Mouse (Mus musculus) lung, postnatal 25 days (tissue): ENCODE data around the gene Cask.

Experiments used
- DNase-seq: peaks from one replicate; pipeline ENCODE4 v3.0.0; 2022; ENCODE audit warnings: low spot score

The Cask gene

DNA sequence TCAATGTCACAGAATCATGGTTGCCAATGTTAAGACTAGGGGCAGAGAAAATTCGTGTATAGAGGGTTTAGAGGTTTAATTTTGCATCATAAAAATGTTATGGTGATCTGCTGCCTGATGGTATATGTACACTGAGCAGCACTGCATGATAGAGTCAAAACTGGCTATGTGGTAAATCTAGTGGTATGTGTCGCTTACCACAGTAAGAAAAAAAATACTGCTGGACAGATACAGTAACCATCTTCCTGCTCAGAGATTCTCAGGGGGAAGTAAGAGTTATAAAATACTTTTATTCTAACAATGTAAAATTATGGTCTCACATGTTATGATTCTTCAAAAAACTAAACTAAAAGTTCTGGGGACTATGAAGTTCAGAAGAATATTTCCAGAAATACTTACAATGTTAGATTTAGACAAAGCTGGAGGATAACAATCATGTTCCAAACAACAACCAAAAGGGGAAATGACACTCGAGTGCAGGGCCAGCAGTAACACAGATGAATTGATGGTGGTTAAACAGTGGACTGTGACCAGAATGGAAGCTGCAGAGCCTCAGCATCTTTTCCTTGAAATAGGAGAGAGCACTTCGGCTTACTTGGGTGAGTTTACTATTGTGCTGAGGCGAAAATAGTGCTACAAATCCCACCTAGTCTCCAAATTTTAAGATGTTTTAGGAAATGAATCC, 219.4 kb downstream of the Cask start, which contains the start of gene Gpr34:
TSS of gene Gpr34 (plus strand) at position 491 of the 685 bp plus-strand sequence.
- no peak for DNase-seq

DNA sequence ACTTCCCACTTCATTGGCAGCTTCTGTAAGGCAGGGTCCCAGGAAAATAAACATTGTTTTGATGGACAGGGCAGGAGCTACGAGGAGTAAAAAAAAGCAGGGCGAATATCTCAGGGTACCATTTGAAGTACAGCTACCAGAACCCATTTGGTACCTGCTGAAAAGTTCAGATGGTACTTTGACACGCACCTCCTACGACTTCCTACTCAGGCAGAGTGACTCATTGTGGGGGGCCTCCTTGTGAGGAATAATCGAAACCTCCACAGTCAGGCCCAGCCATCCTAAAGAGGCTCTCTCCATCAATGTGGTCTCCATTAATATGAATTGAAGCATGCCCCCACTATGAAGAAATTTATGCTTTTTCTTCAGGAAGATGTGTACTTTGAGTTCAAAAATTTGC, 228.5 kb downstream of the Cask start:
- no peak for DNase-seq

DNA sequence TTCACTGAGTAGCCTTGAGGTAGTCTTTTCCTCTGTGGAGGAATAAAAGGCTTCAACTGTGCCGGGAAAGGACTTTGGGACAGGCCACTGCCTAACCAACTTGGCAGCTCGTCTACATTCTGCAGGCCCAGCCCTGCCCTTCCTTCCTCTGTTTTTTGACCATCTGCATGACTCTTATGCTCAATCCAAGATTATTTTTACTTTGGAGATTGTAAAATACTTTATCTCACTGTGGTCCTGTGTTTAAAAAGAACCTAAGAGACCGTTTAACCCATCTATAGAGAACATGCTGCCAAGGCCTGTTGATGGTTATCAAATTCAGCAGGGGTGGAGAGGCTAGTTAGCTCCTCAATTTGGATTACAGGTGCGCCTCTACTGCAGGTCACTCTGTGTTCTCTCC, 229.7 kb downstream of the Cask start:
- no peak for DNase-seq

DNA sequence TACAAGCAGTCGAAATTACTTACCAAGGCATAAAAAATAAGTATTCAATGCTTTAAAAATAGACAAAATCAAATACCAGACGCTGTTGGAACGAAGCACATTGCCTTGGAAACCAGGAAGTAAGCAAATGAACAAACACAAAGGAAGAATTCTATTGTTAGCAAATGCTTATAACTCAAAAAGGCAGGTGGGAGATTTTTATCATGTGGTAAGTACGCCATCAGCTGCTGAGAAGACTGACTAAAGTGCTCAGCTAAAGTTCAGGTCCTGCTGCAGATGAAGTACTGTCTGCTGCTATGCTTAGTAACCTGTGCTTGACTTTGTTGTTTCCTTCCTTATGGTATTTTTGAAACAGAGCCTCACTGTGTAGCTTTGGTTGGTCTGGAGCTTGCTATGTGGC, 232.7 kb downstream of the Cask start:
- DNase-seq, result peak; percentile 14

DNA sequence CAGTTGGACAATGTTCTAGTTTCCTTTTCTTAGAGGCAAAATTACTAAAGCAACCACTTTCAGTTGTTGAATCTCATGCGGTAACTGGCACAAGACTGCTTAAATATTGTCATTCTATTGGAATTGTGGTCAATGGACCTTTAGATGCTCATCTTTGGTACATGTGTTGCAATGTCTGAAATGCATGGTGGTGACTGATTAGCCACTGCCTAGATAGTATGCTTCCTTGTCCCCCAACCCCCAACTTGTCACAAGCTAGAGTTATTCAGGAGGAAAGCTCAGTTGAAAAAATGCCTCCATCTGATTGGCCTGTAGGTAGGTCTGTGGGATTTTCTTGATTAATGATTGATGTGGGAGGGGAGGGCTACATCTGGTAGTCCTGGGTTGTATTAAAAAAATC, 233.9 kb downstream of the Cask start:
- DNase-seq, result no peak

DNA sequence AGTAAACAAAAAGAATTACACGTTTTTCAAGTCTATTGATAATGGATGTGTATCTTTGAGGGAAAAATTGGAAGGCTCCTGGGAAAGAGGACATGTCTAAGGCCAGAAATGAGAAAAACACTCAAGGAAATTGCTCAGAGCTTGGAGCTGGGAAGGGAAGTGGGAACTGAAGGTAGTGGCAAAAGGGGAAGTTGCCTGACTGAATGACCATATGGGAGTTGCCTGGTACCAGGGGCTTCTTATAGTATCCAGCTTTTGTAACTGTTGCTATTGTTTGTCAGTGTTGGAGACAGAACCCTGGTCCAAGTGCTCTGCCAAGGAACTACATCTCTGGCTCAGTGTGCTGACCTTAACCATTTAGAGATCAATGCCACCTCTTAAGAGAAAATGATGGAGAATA, 234.4 kb downstream of the Cask start:
- DNase-seq, result no peak

DNA sequence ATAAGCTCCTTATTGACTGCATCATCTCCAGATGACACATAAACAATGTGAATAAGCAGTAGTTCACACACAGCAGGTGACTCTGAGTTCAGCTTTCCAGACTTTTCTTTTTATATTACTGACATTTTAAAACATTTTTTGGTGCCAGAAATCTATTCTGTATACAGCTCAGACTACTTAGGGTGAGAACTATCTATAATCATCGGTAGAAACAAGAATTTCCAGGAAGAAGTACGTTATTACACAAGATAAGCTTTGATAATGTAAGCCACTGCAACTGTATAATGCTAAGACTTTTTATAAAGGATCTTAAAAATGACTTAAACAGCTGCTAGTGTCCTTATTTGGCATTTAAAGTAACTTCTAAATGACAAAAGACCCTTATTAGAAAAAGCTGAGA, 239.1 kb downstream of the Cask start:
- no peak for DNase-seq

DNA sequence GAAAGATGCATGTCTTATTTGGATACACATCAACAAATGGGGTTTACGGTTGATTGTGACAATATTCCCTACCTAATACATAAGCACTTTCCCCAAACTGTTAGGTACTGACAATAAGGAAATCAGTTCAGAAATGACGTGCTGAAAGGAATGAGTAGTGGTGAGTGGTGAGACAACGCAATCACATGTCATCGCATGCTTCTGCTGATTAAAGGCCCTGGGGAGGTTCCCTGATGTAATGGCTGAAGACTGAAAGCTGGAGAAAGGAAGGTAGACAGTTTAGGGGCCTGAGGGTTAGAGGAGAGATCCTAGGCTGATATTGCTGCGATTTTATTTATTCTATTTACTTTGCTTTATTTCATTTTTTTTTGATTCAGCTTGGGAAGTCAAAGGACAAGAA, 240.1 kb downstream of the Cask start:
- DNase-seq, result no peak

DNA sequence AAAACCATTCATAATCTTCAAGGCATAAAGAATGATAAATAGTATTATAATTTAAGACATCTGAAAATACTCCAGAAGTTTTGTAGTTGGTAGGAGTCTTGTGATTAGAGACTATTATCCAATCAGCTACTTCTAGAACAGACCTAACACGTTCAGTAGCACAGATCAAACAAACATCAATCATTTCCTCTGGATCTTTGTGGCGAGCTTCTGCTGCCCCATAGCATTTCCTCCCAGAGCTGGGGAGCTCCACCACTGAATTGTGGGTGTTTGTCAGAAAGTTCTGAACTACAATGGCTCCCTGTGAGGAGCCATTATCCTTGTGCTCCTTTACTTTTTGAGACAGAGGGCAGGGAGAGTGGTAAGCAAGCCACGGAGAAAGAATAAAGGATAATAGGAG, 243.4 kb downstream of the Cask start:
- DNase-seq, result no peak

DNA sequence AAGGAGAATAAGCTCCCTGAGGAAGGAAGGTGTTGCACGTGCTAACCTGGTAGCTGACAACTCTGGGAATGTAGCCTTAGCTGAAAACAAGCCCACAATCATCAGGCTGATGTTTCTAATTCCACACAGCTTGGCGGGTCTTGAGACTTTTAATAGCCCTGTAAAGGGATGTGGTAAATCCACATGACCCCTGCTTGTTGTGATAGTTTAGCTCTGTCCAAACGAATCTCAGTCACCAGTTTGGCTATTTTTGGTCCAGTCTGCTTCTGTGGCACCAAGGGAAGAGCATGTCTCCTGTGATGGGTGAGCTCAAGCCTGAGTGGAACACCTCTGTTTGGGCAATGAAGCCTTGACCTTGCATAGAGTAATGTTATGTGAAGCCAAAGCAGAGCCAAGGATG, 244.4 kb downstream of the Cask start:
- no peak for DNase-seq

DNA sequence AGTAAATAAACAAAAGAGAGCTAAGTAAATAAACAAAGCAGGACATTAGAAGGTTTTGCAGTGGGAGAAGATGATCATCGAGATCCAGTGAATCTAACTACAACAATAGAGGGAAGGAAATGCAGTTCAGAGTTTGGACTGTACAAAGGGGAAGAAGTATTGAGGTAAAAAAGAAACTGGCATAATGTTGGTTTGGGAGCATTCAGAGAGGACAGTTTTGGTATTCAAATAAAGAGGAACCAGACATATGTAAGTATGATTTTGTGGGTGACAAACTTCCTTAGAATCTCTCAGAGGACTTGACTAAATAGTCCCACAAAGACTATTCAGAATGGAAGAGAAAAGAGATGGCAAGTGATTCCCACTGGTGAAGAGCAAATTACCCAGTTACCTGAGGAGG, 251.2 kb downstream of the Cask start:
- no peak for DNase-seq

DNA sequence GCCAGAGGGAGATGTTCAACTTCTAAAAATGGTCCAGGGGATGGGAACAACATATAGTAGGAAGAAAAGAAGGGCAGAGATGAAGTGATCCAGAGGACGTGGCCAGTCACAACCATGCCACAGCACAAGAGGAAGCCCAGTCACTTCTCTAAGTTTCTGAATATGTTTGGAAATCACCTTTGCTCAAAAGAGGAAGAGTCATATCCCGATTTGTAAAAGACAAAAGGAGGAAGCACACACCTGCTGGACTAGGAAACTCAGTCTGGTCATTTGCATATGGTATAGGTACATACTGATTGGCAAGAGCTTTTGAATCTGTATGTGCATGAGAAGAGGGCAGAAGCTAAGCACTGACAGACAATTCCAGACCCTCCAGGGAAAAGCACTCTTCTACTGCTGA, 251.8 kb downstream of the Cask start:
- DNase-seq, result no peak

DNA sequence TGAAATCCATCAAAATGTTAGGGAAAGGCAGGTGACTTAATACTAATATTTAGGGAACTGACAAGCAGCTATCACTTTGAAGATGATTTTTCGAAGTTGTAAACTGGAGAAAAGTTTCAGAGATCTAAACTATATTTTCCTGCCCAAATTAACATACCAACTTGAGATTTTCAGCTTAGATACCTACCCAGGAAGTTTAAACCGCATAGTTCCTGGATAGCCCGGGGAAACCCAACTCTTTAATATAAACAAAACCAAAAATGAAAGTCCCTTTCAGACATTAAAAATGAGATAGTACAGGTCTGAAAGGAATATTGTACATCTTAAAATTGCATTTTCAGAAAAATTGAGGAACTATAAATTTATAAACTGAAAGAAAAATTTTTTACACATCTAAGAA, 273.5 kb downstream of the Cask start:
- DNase-seq, result no peak

DNA sequence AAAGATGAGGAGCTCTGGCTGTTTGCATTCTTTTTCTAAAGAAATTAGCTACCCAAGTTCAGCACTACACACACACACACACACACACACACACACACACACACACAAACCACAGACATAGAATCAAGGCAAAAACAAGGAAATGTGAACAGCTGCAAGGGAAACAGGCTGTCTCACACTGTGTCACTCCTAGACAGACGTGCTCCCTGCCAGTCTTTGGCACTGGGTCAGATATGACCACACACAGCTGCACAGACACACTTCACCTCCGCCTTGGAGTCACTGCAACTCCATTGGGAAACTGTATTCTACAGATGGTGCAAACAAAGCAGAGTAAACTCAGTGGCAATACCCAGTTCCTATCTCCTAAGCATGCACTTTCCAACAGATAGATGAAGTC, 274.6 kb downstream of the Cask start:
- peak; percentile 42 for DNase-seq

DNA sequence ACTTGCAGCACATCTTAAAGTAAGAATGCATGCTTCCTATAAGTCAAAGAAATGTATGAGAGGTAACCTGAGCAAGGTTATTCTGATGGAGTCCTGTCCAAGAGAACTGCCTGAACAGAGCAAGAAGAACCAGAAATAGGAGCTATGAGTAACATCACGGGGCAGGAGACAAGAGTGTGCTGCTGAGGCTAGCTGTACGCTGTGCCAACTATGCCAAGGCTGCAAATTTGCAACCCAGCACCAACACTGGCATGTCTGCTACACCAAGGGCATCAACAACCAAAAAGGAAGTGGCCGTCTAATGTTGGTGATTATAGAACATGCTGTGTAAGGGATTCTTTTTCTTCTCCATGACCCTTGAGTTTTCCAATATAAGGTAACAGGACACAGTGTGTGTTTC, 276.3 kb downstream of the Cask start:
- DNase-seq, result no peak

DNA sequence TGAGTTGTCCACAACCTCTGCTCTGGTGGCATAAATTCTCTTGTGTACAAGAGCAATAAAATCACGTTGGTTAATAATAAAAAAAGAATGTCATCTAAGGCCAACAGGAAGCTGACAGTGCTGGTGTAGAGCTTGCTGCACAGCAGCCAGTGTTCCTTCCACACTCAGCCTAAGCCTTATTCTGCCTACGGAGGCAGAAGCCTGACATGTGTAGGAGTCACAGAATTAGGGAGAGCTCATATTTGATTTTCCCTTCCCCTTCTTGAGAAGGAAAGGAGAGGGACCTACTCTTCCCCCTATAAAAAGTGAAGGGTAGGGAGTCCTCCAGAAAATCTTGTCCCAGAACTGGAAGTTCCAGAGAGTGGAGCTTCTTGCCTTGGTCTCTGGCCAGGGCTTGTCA, 276.9 kb downstream of the Cask start:
- DNase-seq, result no peak

DNA sequence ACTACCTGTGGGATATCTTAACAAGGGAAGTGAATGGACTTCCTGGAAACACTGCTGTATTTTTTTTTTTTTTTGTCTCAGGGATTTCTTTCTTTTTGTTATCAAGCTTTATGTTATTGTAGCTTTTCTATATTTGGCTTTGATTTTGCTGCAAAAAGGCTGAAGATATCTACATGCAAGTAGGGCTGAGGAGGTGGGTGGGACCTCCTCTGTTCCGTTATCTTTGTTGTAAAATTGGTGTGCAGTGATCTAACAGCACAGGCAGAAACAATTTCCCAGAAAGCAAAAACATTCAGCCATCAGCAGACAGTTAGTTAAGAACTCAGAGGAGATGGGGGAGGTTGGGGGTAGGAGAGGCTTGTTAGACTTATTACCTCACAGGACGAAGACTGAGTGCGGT, 296.7 kb downstream of the Cask start:
- no peak for DNase-seq

DNA sequence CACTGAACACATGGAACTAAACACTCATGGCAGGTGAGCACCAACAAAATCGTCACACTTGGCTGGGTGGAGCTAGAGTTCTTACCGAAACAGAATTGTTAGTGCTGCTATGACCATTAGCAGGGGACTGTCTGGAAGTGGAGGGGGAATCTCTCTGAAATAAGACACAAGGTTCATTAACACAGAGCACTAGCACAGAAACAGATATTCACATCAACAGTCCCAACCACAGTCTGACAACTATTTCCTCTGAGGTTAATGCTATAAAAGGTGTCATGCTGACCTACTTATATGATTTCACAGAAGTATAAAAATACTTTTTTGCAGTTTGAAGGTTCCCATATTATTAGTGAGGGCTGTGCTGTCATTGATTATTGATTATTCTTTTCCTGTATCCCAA, 298.9 kb downstream of the Cask start:
- no peak for DNase-seq

DNA sequence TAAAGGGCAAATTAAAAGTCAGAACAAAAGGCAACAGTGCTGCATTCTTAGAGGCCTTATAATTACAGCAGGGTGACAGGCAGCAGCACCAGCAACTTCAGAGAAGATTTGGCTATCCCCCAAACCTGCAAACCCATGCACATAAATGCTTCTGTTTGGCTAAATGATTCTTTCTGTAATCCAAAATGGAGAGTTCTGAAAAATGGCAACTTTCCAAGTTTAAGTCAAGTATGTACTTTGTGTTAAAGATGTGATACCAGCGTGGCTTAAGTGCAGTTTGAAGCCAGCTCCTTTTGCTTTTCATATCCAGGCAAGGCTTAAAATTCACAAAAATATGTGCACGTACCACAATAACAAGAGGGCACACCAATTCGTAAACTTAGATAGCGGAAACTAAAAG, 299.6 kb downstream of the Cask start:
- DNase-seq, result no peak

DNA sequence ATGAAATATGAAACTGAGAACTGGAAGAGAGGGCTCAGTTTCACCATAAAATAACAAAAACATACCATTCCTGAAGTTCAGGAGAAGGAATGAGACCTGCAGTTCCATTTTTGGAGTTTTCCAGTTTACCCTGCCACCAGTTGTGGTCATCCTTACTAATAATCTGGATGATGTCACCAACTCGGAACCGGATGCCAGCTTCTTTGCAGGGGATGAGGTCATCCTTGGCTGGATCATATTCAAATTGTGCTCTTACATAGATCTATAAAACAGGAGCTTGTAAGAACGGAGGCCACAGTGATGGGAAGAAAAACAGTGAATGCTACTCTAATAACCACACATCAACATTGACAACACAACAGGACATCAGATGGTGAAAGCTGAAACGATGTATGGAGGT, 302.1 kb downstream of the Cask start:
- DNase-seq, result no peak

DNA sequence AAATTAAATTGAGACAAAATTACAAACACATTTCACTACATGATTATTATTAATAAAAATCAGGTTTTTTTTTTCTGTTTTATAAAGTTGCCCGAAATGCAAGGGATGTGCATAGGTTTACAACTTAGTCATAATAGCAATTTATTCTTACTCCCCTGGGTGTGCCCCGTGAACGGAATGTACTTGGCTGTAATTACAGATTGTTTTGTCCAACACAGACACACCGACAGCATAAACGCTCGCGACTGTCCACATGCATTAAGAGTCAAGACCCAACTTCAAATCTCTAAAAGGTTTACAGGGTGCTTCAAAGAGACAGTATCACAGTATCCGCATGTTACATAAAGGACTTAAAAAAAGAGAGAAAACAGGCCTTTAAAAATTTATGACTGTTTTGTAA, 329.9 kb downstream of the Cask start:
- no peak for DNase-seq

DNA sequence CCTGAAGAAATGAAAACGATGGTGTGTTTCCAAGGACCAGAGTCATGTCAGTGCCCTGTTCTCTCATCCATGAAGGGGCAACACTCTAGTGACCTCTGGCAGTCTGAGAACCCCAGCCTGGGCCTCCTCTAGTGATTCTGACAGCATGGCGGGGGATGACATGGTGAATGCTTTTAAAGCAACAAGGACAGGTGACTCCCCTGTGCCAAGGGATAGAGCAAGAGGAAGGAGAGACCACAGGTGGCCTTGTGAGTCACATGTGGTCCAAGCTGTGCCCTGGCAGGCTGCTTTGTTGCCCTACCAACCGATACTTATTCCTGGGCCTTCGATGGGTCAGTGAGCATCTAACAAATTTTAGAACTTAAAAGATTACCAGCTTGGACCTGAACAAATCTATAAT, 330.6 kb downstream of the Cask start:
- no peak for DNase-seq

DNA sequence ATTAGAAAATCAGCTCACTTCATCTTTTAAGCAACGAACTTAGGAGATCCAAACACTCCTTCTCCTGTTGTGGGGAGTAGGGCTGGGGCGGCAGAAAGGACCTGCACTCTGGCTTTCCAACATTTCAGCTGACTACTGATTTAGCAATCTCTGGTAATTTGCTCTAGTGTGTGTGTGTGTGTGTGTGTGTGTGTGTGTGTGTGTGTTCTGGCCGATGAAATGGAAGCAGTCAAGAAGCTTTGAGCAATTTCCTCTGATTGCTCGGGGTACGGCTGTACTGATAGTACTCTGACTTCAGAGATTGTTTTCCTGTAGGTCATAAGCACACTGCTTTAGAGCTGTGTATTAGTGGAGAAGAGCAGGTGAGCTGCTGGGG, 331.8 kb downstream of the Cask start:
- peak; percentile 16 for DNase-seq

DNA sequence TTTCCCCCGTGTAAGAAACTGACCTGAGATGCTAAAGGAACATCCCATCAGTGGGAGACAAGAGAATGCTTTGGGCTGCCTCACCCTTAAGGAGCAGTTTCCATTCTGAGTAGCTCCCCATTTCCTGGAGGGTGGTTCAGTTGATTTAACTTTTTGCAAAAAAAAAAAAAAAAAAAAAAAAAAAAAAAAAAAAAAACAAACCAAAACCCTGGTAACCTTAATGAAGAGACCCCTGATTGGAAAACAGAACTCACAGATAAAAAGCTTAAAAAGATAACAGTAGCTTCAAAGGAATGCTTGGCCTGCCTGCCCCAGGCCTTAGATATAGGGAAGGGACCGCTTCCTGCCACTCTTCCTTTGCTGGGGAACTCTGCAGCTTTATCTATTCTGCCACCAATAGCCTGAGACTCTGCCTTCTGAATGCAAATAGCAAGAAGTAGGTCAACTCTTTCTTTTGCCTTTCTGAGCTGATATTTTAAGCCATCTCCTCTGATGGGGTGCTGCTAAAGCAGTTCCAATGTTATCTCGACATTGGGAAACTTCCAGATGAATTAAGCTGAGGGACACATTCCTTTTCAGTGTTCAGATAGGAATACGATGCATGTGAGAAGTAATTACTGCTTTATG, 332.3 kb downstream of the Cask start:
- DNase-seq, result no peak
